Mouse (Mus musculus) heart, adult 2 months (tissue): Measurements from ENCODE around the gene Tfrc. TPM values are rescaled to one million over a fixed set of nuclear protein-coding genes. Genes with fewer than 3 reads are reported as not detected.

ENCODE experiments used
- DNase-seq, 2 experiments: peaks; one replicate each; pipeline ENCODE4 v3.0.0; 2021
- H3K27ac ChIP-seq: fragments of 200-600 bp; 2 replicates; pipeline ENCODE4 v1.8.1; 2022
- H3K27me3 ChIP-seq: fragments of 200-500 bp; 2 replicates; pipeline ENCODE4 v1.6.1; 2012; ENCODE audit warnings: mild to moderate bottlenecking, low read length, inconsistent platforms, mixed read lengths; ENCODE audit not compliant: control insufficient read depth, insufficient read depth
- H3K36me3 ChIP-seq: fragments of 200-500 bp; 2 replicates; pipeline ENCODE4 v1.6.1; 2012; ENCODE audit warnings: low read length, inconsistent platforms; ENCODE audit not compliant: control insufficient read depth, insufficient read depth
- H3K4me1 ChIP-seq: fragments of 200-500 bp; 2 replicates; pipeline ENCODE4 v1.6.1; 2011; ENCODE audit warnings: low read length; ENCODE audit not compliant: control insufficient read depth, insufficient read depth
- H3K4me3 ChIP-seq: fragments of 200-600 bp; 2 replicates; pipeline ENCODE4 v1.8.1; 2022
- H3K79me2 ChIP-seq: fragments of 200-500 bp; replicated peaks from 2 replicates; pipeline ENCODE4 v1.6.1; 2012; ENCODE audit warnings: mild to moderate bottlenecking, inconsistent platforms, low read length, moderate library complexity, mixed read lengths; ENCODE audit not compliant: control insufficient read depth, insufficient read depth
- H3K9ac ChIP-seq: fragments of 200-500 bp; 2 replicates; pipeline ENCODE4 v1.6.1; 2012; ENCODE audit warnings: low read depth, mild to moderate bottlenecking, control low read depth, inconsistent platforms, low read length, mixed read lengths
- CTCF ChIP-seq: fragments of 200-600 bp; IDR thresholded peaks from 2 replicates; pipeline ENCODE4 v1.8.1; 2022; ENCODE audit warnings: antibody characterized with exemption, mild to moderate bottlenecking, moderate library complexity
- EP300 ChIP-seq: fragments of 200-500 bp; IDR thresholded peaks from 2 replicates; pipeline ENCODE4 v1.6.1; 2011; ENCODE audit warnings: low read depth, low read length, control low read depth; ENCODE audit not compliant: insufficient read depth
- POLR2A ChIP-seq: fragments of 200-500 bp; IDR thresholded peaks from 2 replicates; pipeline ENCODE4 v1.6.1; 2011; ENCODE audit warnings: mild to moderate bottlenecking, low read depth, low read length, control low read depth; ENCODE audit not compliant: insufficient read depth
- WGBS: fragments of 180-500 bp; shearing (Covaris S2); methylation state at CpG from one replicate; pipeline ENCODE4 v1.1.7; 2018; 5-methylcytosine and 5-hydroxymethylcytosine counted together
- intact Hi-C: fragments of 180-260 bp; cut with DNase I; formaldehyde crosslinking; loops from one replicate; pipeline ENCODE4 v1.15.1; 2025
- polyA plus RNA-seq: library from polyadenylated mRNA; depleted of rRNA; stranded (reverse); fragments of >200 nt; gene quantifications from 2 replicates; pipeline ENCODE4 v1.2.3, GENCODE M21; 2012
- total RNA-seq, 2 experiments: library from RNA; stranded (reverse); gene quantifications; 2 replicates each; pipeline ENCODE4 v1.2.3; 2021

Tfrc gene
- total and polyA plus RNA-seq, 3 experiments, result 27.8 to 85.7 (median 51.3) TPM

GRCm38 (mm10) chr16:32659385-32659784, 50.7 kb downstream of the Tfrc start:
- Histone ChIP-seq H3K9ac (peak overlapping the region; percentile 60), H3K4me1 (peaks cover 12% of the 10 kb centered on the region)

GRCm38 (mm10) chr16:32660095-32660494, 51.4 kb downstream of the Tfrc start:
- Histone ChIP-seq H3K79me2 (no peaks in the 10 kb centered on the region), H3K4me3 (no peak overlapping the region), H3K36me3 (peaks cover 2% of the 10 kb centered on the region; the same call in 1 of the 2 replicates), H3K4me1 (peaks cover 12% of the 10 kb centered on the region), H3K27me3 (no peaks in the 10 kb centered on the region), H3K9ac (no peak overlapping the region), H3K27ac (peak overlapping the region; percentile 49)
- peak in 1 of 2 experiments; percentile 32 for DNase-seq
- intact Hi-C loops, result loop anchor here (1.0 kb wide), 1 partner anchor 22 kb away; no protein-coding TSS in a partner anchor
- no peak for TF ChIP-seq CTCF
- TF ChIP-seq POLR2A, result no peak
- TF ChIP-seq EP300, result no peak
- WGBS, result 17% methylated on average over 1 of the region's 1 CpGs

More at GRCm38 (mm10) chr16:32659385-32659784, 50.7 kb downstream of the Tfrc start:
- intact Hi-C loops, result loop anchor here (2.0 kb wide), 1 partner anchor 15 kb away; no protein-coding TSS in a partner anchor
- peak; percentile 99 for TF ChIP-seq CTCF
- no peak for TF ChIP-seq POLR2A
- peak; percentile 94; the same call in 1 of the 2 replicates for TF ChIP-seq EP300
- Histone ChIP-seq H3K27me3 (no peaks in the 10 kb centered on the region), H3K36me3 (peaks cover 2% of the 10 kb centered on the region; the same call in 1 of the 2 replicates), H3K4me3 (peak overlapping the region; percentile 44; the same call in 1 of the 2 replicates), H3K79me2 (0 out of 2 replicates have a peak, but pooled peaks cover 1% of the 10 kb centered on the region), H3K27ac (peak overlapping the region; percentile 51; the same call in 1 of the 2 replicates)
- 20% methylated on average over 8 of the region's 8 CpGs for WGBS
- DNase-seq, result peak; percentile 72 to 74

GRCm38 (mm10) chr16:32660557-32661321, 52.0 kb downstream of the Tfrc start:
- TF ChIP-seq EP300 (no peak), CTCF (no peak), POLR2A (no peak)
- WGBS, result 5% methylated on average over 10 of the region's 10 CpGs
- peak; percentile 78 to 79 for DNase-seq
- peak overlapping the region; percentile 49 for H3K27ac ChIP-seq
- H3K9ac ChIP-seq, result no peak overlapping the region
- peaks cover 2% of the 10 kb centered on the region; the same call in 1 of the 2 replicates for H3K36me3 ChIP-seq
- no peaks in the 10 kb centered on the region for H3K79me2 ChIP-seq
- H3K4me1 ChIP-seq, result peaks cover 15% of the 10 kb centered on the region
- H3K4me3 ChIP-seq, result peak overlapping the region; percentile 23
- intact Hi-C loops, result loop anchor here (1.0 kb wide), 1 partner anchor 22 kb away; no protein-coding TSS in a partner anchor
- no peaks in the 10 kb centered on the region for H3K27me3 ChIP-seq

DNA sequence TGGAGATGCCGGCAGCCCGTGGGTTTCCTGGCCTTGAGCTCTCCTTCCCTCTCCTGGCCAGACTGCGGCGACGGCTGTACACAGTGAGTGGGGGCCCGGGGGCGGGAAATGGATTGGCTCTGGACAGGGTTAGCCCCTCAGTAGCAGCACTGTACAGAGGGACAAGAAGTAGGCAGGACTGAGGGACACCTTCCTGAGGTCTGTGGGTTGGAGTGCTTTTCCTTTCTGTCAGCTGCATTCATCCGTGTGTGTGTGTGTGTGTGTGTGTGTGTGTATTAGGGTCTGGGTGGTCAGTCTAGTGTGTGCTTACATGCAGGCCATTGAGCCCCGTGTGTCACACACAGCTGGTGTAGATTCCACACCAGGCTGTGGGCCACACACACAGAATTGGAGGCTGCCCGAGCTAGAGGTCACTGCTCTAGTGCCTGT, 52.8 kb downstream of the Tfrc start:
- Histone ChIP-seq H3K79me2 (no peaks in the 10 kb centered on the region), H3K4me3 (peak overlapping the region; percentile 23), H3K9ac (peak overlapping the region; percentile 44; the same call in 1 of the 2 replicates), H3K4me1 (peaks cover 22% of the 10 kb centered on the region), H3K27ac (peak overlapping the region; percentile 49), H3K36me3 (peaks cover 2% of the 10 kb centered on the region; the same call in 1 of the 2 replicates), H3K27me3 (no peaks in the 10 kb centered on the region)
- intact Hi-C loops, result no loop called here
- WGBS, result 34% methylated on average over 10 of the region's 10 CpGs
- TF ChIP-seq POLR2A (no peak), EP300 (no peak), CTCF (no peak)
- no peak for DNase-seq

DNA sequence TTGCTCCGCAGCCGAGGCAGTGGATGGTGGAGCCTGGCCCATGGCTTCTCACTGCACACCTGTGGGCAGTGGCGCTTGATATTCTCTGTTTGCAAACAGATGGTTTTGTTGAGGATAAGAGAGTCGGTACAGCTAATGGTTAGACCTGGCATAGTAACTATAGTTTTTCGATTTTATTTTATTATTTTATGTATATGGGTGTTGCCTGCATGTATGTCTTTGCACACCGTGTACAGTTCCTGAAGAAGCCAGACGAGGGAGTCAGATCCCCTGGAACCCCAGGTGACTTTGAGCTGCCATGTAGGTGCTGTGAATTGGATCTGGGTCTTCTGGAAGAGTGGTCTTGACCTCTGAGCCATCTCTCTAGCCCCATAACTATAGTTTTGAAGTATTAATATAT, 53.7 kb downstream of the Tfrc start:
- no peak for DNase-seq
- Histone ChIP-seq H3K36me3 (peaks cover 2% of the 10 kb centered on the region; the same call in 1 of the 2 replicates), H3K27ac (peak overlapping the region; percentile 40; the same call in 1 of the 2 replicates), H3K4me1 (peaks cover 25% of the 10 kb centered on the region), H3K9ac (no peak overlapping the region), H3K79me2 (no peaks in the 10 kb centered on the region), H3K27me3 (no peaks in the 10 kb centered on the region), H3K4me3 (no peak overlapping the region)
- TF ChIP-seq POLR2A (no peak), EP300 (no peak), CTCF (0 out of 2 replicates have a peak, but pooled peaks have one; percentile 7)
- 89% methylated on average over 7 of the region's 7 CpGs for WGBS
- intact Hi-C loops, result no loop called here
